Mouse (Mus musculus): ENCODE measurements around the gene Ntn3. TPM values are rescaled to one million over a fixed set of nuclear protein-coding genes. Genes with fewer than 3 reads are reported as not detected.

The Ntn3 gene
- polyA plus RNA-seq, 1 experiment from 2014 or later: 11.0 TPM

GRCm38 (mm10) chr17:24157526-24157925 is 51.8 kb downstream of the Ntn3 start:
- H3K9ac ChIP-seq: no peak overlapping the region
- H3K4me3 ChIP-seq (replicated peaks): no peak overlapping the region
- H3K4me1 ChIP-seq: peaks cover 5% of the 10 kb centered on the region
- 96% methylated on average over 4 of the region's 4 CpGs for WGBS
- H3K4me2 ChIP-seq (replicated peaks): no peak overlapping the region
- no peak overlapping the region for H3K27ac ChIP-seq (replicated peaks)
- no peaks in the 10 kb centered on the region for H3K27me3 ChIP-seq
- peaks cover 13% of the 10 kb centered on the region for H3K36me3 ChIP-seq
- ATAC-seq (ENCODE audit: insufficient number of reproducible peaks, low FRiP score, low TSS enrichment, low read depth): no peak
- H3K9me3 ChIP-seq (replicated peaks): no peaks in the 10 kb centered on the region

- Histone ChIP-seq H3K9me3 (replicated peaks) (no peaks in the 10 kb centered on the region), H3K4me1 (peaks cover 7% of the 10 kb centered on the region), H3K4me2 (replicated peaks) (no peak overlapping the region), H3K9ac (no peak overlapping the region), H3K36me3 (peaks cover 13% of the 10 kb centered on the region), H3K27me3 (no peaks in the 10 kb centered on the region), H3K4me3 (replicated peaks) (no peak overlapping the region), H3K27ac (replicated peaks) (no peak overlapping the region)
- no peak for ATAC-seq (ENCODE audit: insufficient number of reproducible peaks, low FRiP score, low TSS enrichment, low read depth)
- 91% methylated on average over 6 of the region's 6 CpGs for WGBS
These were observed 52.2 kb downstream of the Ntn3 start for GRCm38 (mm10) chr17:24157121-24157520.

GRCm38 (mm10) chr17:24156394-24156793 is 52.9 kb downstream of the Ntn3 start:
- no peak overlapping the region for H3K9ac ChIP-seq
- H3K9me3 ChIP-seq (replicated peaks): no peaks in the 10 kb centered on the region
- no peak overlapping the region for H3K4me2 ChIP-seq (replicated peaks)
- peaks cover 13% of the 10 kb centered on the region for H3K4me1 ChIP-seq
- peaks cover 13% of the 10 kb centered on the region for H3K36me3 ChIP-seq
- WGBS: 86% methylated on average over 3 of the region's 3 CpGs
- no peak overlapping the region for H3K4me3 ChIP-seq (replicated peaks)
- ATAC-seq (ENCODE audit: insufficient number of reproducible peaks, low FRiP score, low TSS enrichment, low read depth): no peak
- H3K27me3 ChIP-seq: no peaks in the 10 kb centered on the region
- no peak overlapping the region for H3K27ac ChIP-seq (replicated peaks)

- Histone ChIP-seq H3K4me3 (replicated peaks) (no peak overlapping the region), H3K4me2 (replicated peaks) (no peak overlapping the region), H3K9me3 (replicated peaks) (no peaks in the 10 kb centered on the region), H3K27me3 (no peaks in the 10 kb centered on the region), H3K4me1 (peaks cover 13% of the 10 kb centered on the region), H3K27ac (replicated peaks) (no peak overlapping the region), H3K9ac (no peak overlapping the region), H3K36me3 (peaks cover 13% of the 10 kb centered on the region)
- WGBS: 92% methylated on average over 9 of the region's 9 CpGs
- no peak for ATAC-seq (ENCODE audit: insufficient number of reproducible peaks, low FRiP score, low TSS enrichment, low read depth)
These were observed 53.6 kb downstream of the Ntn3 start for GRCm38 (mm10) chr17:24155742-24156141.

- H3K36me3 ChIP-seq: peaks cover 13% of the 10 kb centered on the region
- WGBS: 63% methylated on average over 3 of the region's 3 CpGs
- no peak overlapping the region for H3K9ac ChIP-seq
- peaks cover 13% of the 10 kb centered on the region for H3K4me1 ChIP-seq
- H3K27ac ChIP-seq (replicated peaks): no peak overlapping the region
- no peaks in the 10 kb centered on the region for H3K27me3 ChIP-seq
- no peak overlapping the region for H3K4me3 ChIP-seq (replicated peaks)
- H3K4me2 ChIP-seq (replicated peaks): no peak overlapping the region
- no peaks in the 10 kb centered on the region for H3K9me3 ChIP-seq (replicated peaks)
- ATAC-seq (ENCODE audit: insufficient number of reproducible peaks, low FRiP score, low TSS enrichment, low read depth): no peak
These were observed 54.9 kb downstream of the Ntn3 start for GRCm38 (mm10) chr17:24154463-24154862.

Small RNA genes lying within 50 kb of the gene (microRNA-seq; reads per million reads assigned to microRNA genes)
- 1.6 reads per million for gene Mir5134 (ENCODE audit: borderline number of aligned reads)
- gene Mir6965 (ENCODE audit: borderline number of aligned reads): 2.1 reads per million, percentile 7 among the genes with 10 or more reads in this experiment

Other genes starting within 250 kb of the Ntn3 start
- gene Prss30, start 229.0 kb downstream of the Ntn3 start, polyA plus RNA-seq (2015; fragmentation: Nextera tagmentation; extraction: Ambion mirVana): 0.18 TPM in 1 of 2 replicates, not detected in the other
- 3.2 and 3.4 TPM in 2 replicates for gene Prss22, start 211.4 kb downstream of the Ntn3 start, polyA plus RNA-seq (2015; fragmentation: Nextera tagmentation; extraction: Ambion mirVana)
- 4.6 and 4.9 TPM in 2 replicates for gene Prss27, start 171.4 kb downstream of the Ntn3 start, polyA plus RNA-seq (2015; fragmentation: Nextera tagmentation; extraction: Ambion mirVana)
- gene Kctd5, start 136.0 kb downstream of the Ntn3 start, polyA plus RNA-seq (2015; fragmentation: Nextera tagmentation; extraction: Ambion mirVana): 62.1 and 64.5 TPM in 2 replicates
- gene Pdpk1, start 58.6 kb downstream of the Ntn3 start, polyA plus RNA-seq (2015; fragmentation: Nextera tagmentation; extraction: Ambion mirVana): 39.2 and 40.1 TPM in 2 replicates
- 35.3 and 37.5 TPM in 2 replicates for gene Amdhd2, start 45.8 kb downstream of the Ntn3 start, polyA plus RNA-seq (2015; fragmentation: Nextera tagmentation; extraction: Ambion mirVana)
- 539 and 547 TPM in 2 replicates for gene Atp6v0c, start 39.8 kb downstream of the Ntn3 start, polyA plus RNA-seq (2015; fragmentation: Nextera tagmentation; extraction: Ambion mirVana)
- gene Tbc1d24, start 4.0 kb downstream of the Ntn3 start, polyA plus RNA-seq (2015; fragmentation: Nextera tagmentation; extraction: Ambion mirVana): 5.5 and 8.6 TPM in 2 replicates
- gene Tedc2, start 11.3 kb upstream of the Ntn3 start, polyA plus RNA-seq (2015; fragmentation: Nextera tagmentation; extraction: Ambion mirVana): 11.6 and 13.0 TPM in 2 replicates
- 42.7 and 47.2 TPM in 2 replicates for gene Ccnf, start 42.0 kb upstream of the Ntn3 start, polyA plus RNA-seq (2015; fragmentation: Nextera tagmentation; extraction: Ambion mirVana)
- not detected in 2 replicates for gene Abca17, start 141.5 kb upstream of the Ntn3 start, polyA plus RNA-seq (2015; fragmentation: Nextera tagmentation; extraction: Ambion mirVana)
- gene Abca3, start 142.4 kb upstream of the Ntn3 start, polyA plus RNA-seq (2015; fragmentation: Nextera tagmentation; extraction: Ambion mirVana): 8.1 and 8.3 TPM in 2 replicates
- gene Rnps1, start 205.0 kb upstream of the Ntn3 start, polyA plus RNA-seq (2015; fragmentation: Nextera tagmentation; extraction: Ambion mirVana): 253 and 275 TPM in 2 replicates
- 70.0 and 71.2 TPM in 2 replicates for gene Eci1, start 217.1 kb upstream of the Ntn3 start, polyA plus RNA-seq (2015; fragmentation: Nextera tagmentation; extraction: Ambion mirVana)
- 13.0 and 17.2 TPM in 2 replicates for gene Dnase1l2, start 233.6 kb upstream of the Ntn3 start, polyA plus RNA-seq (2015; fragmentation: Nextera tagmentation; extraction: Ambion mirVana)